In the genomic region with DNA sequence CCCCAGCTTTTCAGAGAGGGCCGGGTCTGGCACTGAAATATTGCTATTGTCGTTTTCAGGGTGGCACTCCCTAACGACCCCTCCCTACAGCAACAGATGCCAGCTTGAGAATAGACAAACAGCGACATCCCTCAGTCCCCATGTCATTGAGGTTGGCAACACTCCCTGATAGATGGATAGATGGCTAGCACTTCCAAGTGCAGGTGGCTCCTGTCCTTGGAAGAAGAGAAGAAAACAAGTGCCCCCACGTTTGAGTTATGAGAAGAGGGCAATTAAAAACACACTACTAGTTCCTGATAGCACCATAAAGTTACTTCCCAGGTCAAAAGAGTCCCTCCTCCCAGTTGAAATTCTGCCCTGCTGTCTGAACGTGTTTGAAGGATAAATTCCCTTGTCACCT, we compare ENCODE assay signal across 29 mouse cellular contexts. TPM values are rescaled to one million over a fixed set of nuclear protein-coding genes. Genes with fewer than 3 reads are reported as not detected.
A peak's percentile ranks its signal among the peaks of the same experiment; 100 is the strongest.
DNase-seq lines count a peak whose midpoint lies in the region; ATAC-seq and TF ChIP-seq lines count a peak whose summit lies in the region.
"Had no signal": no experiment of that assay in that cellular context is flagged by ENCODE, and none has a peak within 500 bp of the region (broad histone marks: within the 10 kb centered on the region; RNA-seq: fewer than 3 reads in every experiment).

No protein-coding gene starts in this region.

- no peak overlapping the region for H3K4me3 ChIP-seq in kidney, embryonic 15.5 days (replicated peaks)
- H3K4me3 ChIP-seq in kidney, postnatal 0 days (replicated peaks; ENCODE audit: low read depth, low read length): no peak overlapping the region
- peak overlapping the region; percentile 42 for H3K4me3 ChIP-seq in megakaryocyte, embryonic 14.5 days (replicated peaks)
- H3K4me3 ChIP-seq in macrophage (ENCODE audit: inconsistent target): no peak overlapping the region
- H3K4me3 ChIP-seq: embryonic facial prominence, embryonic 13.5 days; embryonic facial prominence, embryonic 15.5 days; erythroblast, embryonic 14.5 days; forebrain, embryonic 10.5 days; forebrain, embryonic 12.5 days had no signal

- no peaks in the 10 kb centered on the region for H3K79me2 ChIP-seq in macrophage (ENCODE audit: inconsistent target)

- H3K27me3 ChIP-seq in kidney, embryonic 15.5 days: no peaks in the 10 kb centered on the region
- H3K27me3 ChIP-seq in kidney, postnatal 0 days (ENCODE audit: insufficient read depth, low read length): no peaks in the 10 kb centered on the region
- H3K27me3 ChIP-seq in megakaryocyte, embryonic 14.5 days (replicated peaks): no peaks in the 10 kb centered on the region
- H3K27me3 ChIP-seq: embryonic facial prominence, embryonic 13.5 days; embryonic facial prominence, embryonic 15.5 days; forebrain, embryonic 12.5 days had no signal

- no peak overlapping the region for H3K27ac ChIP-seq in kidney, embryonic 15.5 days
- no peak overlapping the region for H3K27ac ChIP-seq in kidney, postnatal 0 days
- peak overlapping the region; percentile 98 for H3K27ac ChIP-seq in macrophage
- H3K27ac ChIP-seq: embryonic facial prominence, embryonic 13.5 days; embryonic facial prominence, embryonic 15.5 days; forebrain, embryonic 10.5 days; forebrain, embryonic 12.5 days had no signal

- H3K4me2 ChIP-seq in kidney, embryonic 15.5 days: no peak overlapping the region
- H3K4me2 ChIP-seq in kidney, postnatal 0 days (ENCODE audit: low read length): no peak overlapping the region
- H3K4me2 ChIP-seq: embryonic facial prominence, embryonic 13.5 days; embryonic facial prominence, embryonic 15.5 days; forebrain, embryonic 12.5 days had no signal

- no peaks in the 10 kb centered on the region for H3K36me3 ChIP-seq in kidney, embryonic 15.5 days
- H3K36me3 ChIP-seq in kidney, postnatal 0 days (ENCODE audit: insufficient read depth, low read length): no peaks in the 10 kb centered on the region
- no peaks in the 10 kb centered on the region for H3K36me3 ChIP-seq in megakaryocyte, embryonic 14.5 days (replicated peaks; ENCODE audit: low read length)
- H3K36me3 ChIP-seq in macrophage (ENCODE audit: inconsistent target): no peaks in the 10 kb centered on the region
- H3K36me3 ChIP-seq: embryonic facial prominence, embryonic 13.5 days; embryonic facial prominence, embryonic 15.5 days; forebrain, embryonic 10.5 days; forebrain, embryonic 12.5 days had no signal

- WGBS in kidney, embryonic 15.5 days: 12% methylated on average over 6 of the region's 6 CpGs
- WGBS in kidney, postnatal 0 days: 15% methylated on average over 6 of the region's 6 CpGs
- 62% methylated on average over 6 of the region's 6 CpGs for WGBS in macrophage (ENCODE audit: missing documents)

- H3K9ac ChIP-seq in kidney, embryonic 15.5 days: no peak overlapping the region
- no peak overlapping the region for H3K9ac ChIP-seq in kidney, postnatal 0 days (ENCODE audit: low read depth, low read length)
- H3K9ac ChIP-seq: embryonic facial prominence, embryonic 13.5 days; embryonic facial prominence, embryonic 15.5 days; forebrain, embryonic 12.5 days had no signal

- H3K9me3 ChIP-seq in kidney, embryonic 15.5 days (replicated peaks): no peaks in the 10 kb centered on the region
- no peaks in the 10 kb centered on the region for H3K9me3 ChIP-seq in kidney, postnatal 0 days (replicated peaks; ENCODE audit: low read length)
- H3K9me3 ChIP-seq in megakaryocyte, embryonic 14.5 days: no peaks in the 10 kb centered on the region
- H3K9me3 ChIP-seq: embryonic facial prominence, embryonic 13.5 days; embryonic facial prominence, embryonic 15.5 days; forebrain, embryonic 10.5 days; forebrain, embryonic 12.5 days had no signal

- H3K4me1 ChIP-seq in kidney, embryonic 15.5 days: peaks cover 8% of the 10 kb centered on the region; the same call in 1 of the 2 replicates
- H3K4me1 ChIP-seq in kidney, postnatal 0 days (replicated peaks; ENCODE audit: insufficient read depth, low read length): no peaks in the 10 kb centered on the region
- H3K4me1 ChIP-seq in megakaryocyte, embryonic 14.5 days: peaks cover 25% of the 10 kb centered on the region
- H3K4me1 ChIP-seq: embryonic facial prominence, embryonic 13.5 days; embryonic facial prominence, embryonic 15.5 days; forebrain, embryonic 10.5 days; forebrain, embryonic 12.5 days had no signal

- no peak for TF ChIP-seq CTCF in kidney, postnatal 0 days (IDR thresholded peaks at IDR 0.05; ENCODE audit: low read depth)

- ATAC-seq in kidney, embryonic 15.5 days (replicated peaks; ENCODE audit: low FRiP score): peak; percentile 74
- no peak for ATAC-seq in kidney, postnatal 0 days (replicated peaks; ENCODE audit: low FRiP score, low read depth)
- no peak for ATAC-seq in megakaryocyte, adult 5-6 weeks (ENCODE audit: poor library complexity, severe bottlenecking)
- ATAC-seq: forebrain, embryonic 14.5 days; forebrain, embryonic 16.5 days had no signal

- DNase-seq in kidney, postnatal 10 days: no peak
- DNase-seq in kidney, postnatal 0 days (ENCODE audit: low spot score): peak; percentile 52
- DNase-seq in kidney, adult 8-10 months: no peak
- no peak for DNase-seq in cerebellum, adult 11-12 months
- DNase-seq: adrenal gland, adult 2 months; adrenal gland, postnatal 10 days; adrenal gland, postnatal 25 days; cerebellum, adult 18-20 months; cerebellum, adult 8-10 months; cerebellum, adult 9-11 months; cerebellum, postnatal 14 days; cerebellum, postnatal 36 days; embryo, embryonic 11 days had no signal

RNA-seq across cellular contexts. Expression of gene Gm5269, which starts 8.0 kb away (rescaled TPM):
- not detected in 2 replicates for polyA plus RNA-seq in kidney, embryonic 15.5 days (2015; fragmentation: Nextera tagmentation; extraction: Ambion mirVana)
- polyA plus RNA-seq in kidney, postnatal 0 days (2015; fragmentation: Nextera tagmentation; extraction: Ambion mirVana): not detected in 2 replicates
- polyA plus RNA-seq in megakaryocyte, embryonic 14.5 days (2012; ENCODE audit: insufficient read depth, low replicate concordance): not detected in 2 replicates
- not detected in 2 replicates for total RNA-seq in megakaryocyte, adult 5-6 weeks (2015)
- not detected in 2 replicates for total RNA-seq in megakaryocyte, adult 5-6 weeks (2017)
- total RNA-seq in macrophage (2018; cell fraction: chromatin; rRNA removed): 10 to 100 TPM in 5 of 26 experiments, 1 to 10 TPM in 8, not detected in 13; 1.0 to 96.9 (median 6.6) TPM
- under 1 TPM in 1 of 26 experiments, not detected in 25; 0.26 TPM for total RNA-seq in macrophage (2018; cell fraction: cytosol; rRNA removed)
- 10 to 100 TPM in 2 of 26 experiments, 1 to 10 TPM in 9, not detected in 15; 1.3 to 14.4 (median 5.7) TPM for total RNA-seq in macrophage (2018; cell fraction: nucleus; rRNA removed)
- polyA plus RNA-seq in macrophage (2018): not detected in 3 replicates
- total RNA-seq: adrenal gland, adult 2 months; adrenal gland, postnatal 10 days; adrenal gland, postnatal 25 days; common myeloid progenitor, adult 5-6 weeks; ES-E14; MEL had no signal
- polyA plus RNA-seq: adrenal gland, adult 2 months; C2C12; embryonic facial prominence, embryonic 11.5 days; embryonic facial prominence, embryonic 13.5 days; embryonic facial prominence, embryonic 15.5 days; erythroblast, embryonic 14.5 days; forebrain, embryonic 10.5 days; forebrain, embryonic 12.5 days; forebrain, embryonic 14.5 days; forebrain, embryonic 16.5 days had no signal

RNA-seq across cellular contexts. Expression of gene Slc40a1, which starts 44.2 kb away (rescaled TPM):
- 90.8 and 92.7 TPM in 2 replicates for polyA plus RNA-seq in kidney, embryonic 15.5 days (2015; fragmentation: Nextera tagmentation; extraction: Ambion mirVana)
- 119 and 139 TPM in 2 replicates for polyA plus RNA-seq in kidney, postnatal 0 days (2015; fragmentation: Nextera tagmentation; extraction: Ambion mirVana)
- 1.1 and 1.5 TPM in 2 replicates for polyA plus RNA-seq in megakaryocyte, embryonic 14.5 days (2012; ENCODE audit: insufficient read depth, low replicate concordance)
- 22.7 and 24.7 TPM in 2 replicates for total RNA-seq in megakaryocyte, adult 5-6 weeks (2015)
- 18.0 and 22.0 TPM in 2 replicates for total RNA-seq in megakaryocyte, adult 5-6 weeks (2017)
- 1,000 to 10,000 TPM in 2 of 26 experiments, 100 to 1,000 TPM in 10, 10 to 100 TPM in 13, 1 to 10 TPM in 1; 8.8 to 1,147 (median 57.2) TPM for total RNA-seq in macrophage (2018; cell fraction: chromatin; rRNA removed)
- total RNA-seq in macrophage (2018; cell fraction: cytosol; rRNA removed): 100 to 1,000 TPM in 18 of 26 experiments, 10 to 100 TPM in 8; 58.2 to 1,000 (median 243) TPM
- 1,000 to 10,000 TPM in 2 of 26 experiments, 100 to 1,000 TPM in 13, 10 to 100 TPM in 11; 23.5 to 1,357 (median 156) TPM for total RNA-seq in macrophage (2018; cell fraction: nucleus; rRNA removed)
- polyA plus RNA-seq in macrophage (2018): 393 to 687 TPM (median 472 TPM) in 3 replicates

Comparison
In these comparisons a context has a peak if more than half of its experiments do, and no peak if none do; other contexts are left out.
1. RNA of gene Slc40a1, which starts 44.2 kb away (polyA plus RNA-seq): 393 to 687 TPM in macrophage, 119 to 139 TPM in kidney, postnatal 0 days and 90.8 to 92.7 TPM in kidney, embryonic 15.5 days; 1.1 to 1.5 TPM in megakaryocyte, embryonic 14.5 days; every median in the first group is over 10 times any median in the second.